Mouse (Mus musculus): ENCODE measurements around the gene 3110082J24Rik. TPM values are rescaled to one million over a fixed set of nuclear protein-coding genes. Genes with fewer than 3 reads are reported as not detected.

Gene 3110082J24Rik
- polyA plus RNA-seq, 1 experiment = 2.9 TPM

- TF ChIP-seq CTCF (IDR thresholded peaks at IDR 0.05; ENCODE audit: borderline replicate concordance, extremely low read depth, insufficient read depth, insufficient read length) (no peak), POLR2A (IDR thresholded peaks at IDR 0.05; ENCODE audit: borderline replicate concordance, extremely low read depth, insufficient read depth, insufficient read length, poor library complexity, severe bottlenecking) (no peak)
- DNase-seq (ENCODE audit: low read depth) = no peak
Measured at GRCm38 (mm10) chr5:30135711-30136231, 29.9 kb upstream of the 3110082J24Rik start.

- TF ChIP-seq CTCF (IDR thresholded peaks at IDR 0.05; ENCODE audit: borderline replicate concordance, extremely low read depth, insufficient read depth, insufficient read length) = no peak
- TF ChIP-seq POLR2A (IDR thresholded peaks at IDR 0.05; ENCODE audit: borderline replicate concordance, extremely low read depth, insufficient read depth, insufficient read length, poor library complexity, severe bottlenecking) = no peak
- DNase-seq (ENCODE audit: low read depth) = no peak
Measured at GRCm38 (mm10) chr5:30132173-30132572, 26.3 kb upstream of the 3110082J24Rik start.

GRCm38 (mm10) chr5:30131246-30131645 is 25.4 kb upstream of the 3110082J24Rik start:
- no peak for DNase-seq (ENCODE audit: low read depth)

GRCm38 (mm10) chr5:30128680-30129079 is 22.8 kb upstream of the 3110082J24Rik start:
- no peak for TF ChIP-seq POLR2A (IDR thresholded peaks at IDR 0.05; ENCODE audit: borderline replicate concordance, extremely low read depth, insufficient read depth, insufficient read length, poor library complexity, severe bottlenecking)
- no peak for TF ChIP-seq CTCF (IDR thresholded peaks at IDR 0.05; ENCODE audit: borderline replicate concordance, extremely low read depth, insufficient read depth, insufficient read length)
- DNase-seq (ENCODE audit: low read depth) = no peak

More at GRCm38 (mm10) chr5:30131246-30131645, 25.4 kb upstream of the 3110082J24Rik start:
- TF ChIP-seq POLR2A (IDR thresholded peaks at IDR 0.05; ENCODE audit: borderline replicate concordance, extremely low read depth, insufficient read depth, insufficient read length, poor library complexity, severe bottlenecking) (no peak), CTCF (IDR thresholded peaks at IDR 0.05; ENCODE audit: borderline replicate concordance, extremely low read depth, insufficient read depth, insufficient read length) (no peak)

- TF ChIP-seq CTCF (IDR thresholded peaks at IDR 0.05; ENCODE audit: borderline replicate concordance, extremely low read depth, insufficient read depth, insufficient read length) (no peak), POLR2A (IDR thresholded peaks at IDR 0.05; ENCODE audit: borderline replicate concordance, extremely low read depth, insufficient read depth, insufficient read length, poor library complexity, severe bottlenecking) (no peak)
- DNase-seq (ENCODE audit: low read depth) = no peak
Measured at GRCm38 (mm10) chr5:30127921-30128597, 22.2 kb upstream of the 3110082J24Rik start.

GRCm38 (mm10) chr5:30126756-30127155 is 20.9 kb upstream of the 3110082J24Rik start:
- no peak for DNase-seq (ENCODE audit: low read depth)
- TF ChIP-seq CTCF (IDR thresholded peaks at IDR 0.05; ENCODE audit: borderline replicate concordance, extremely low read depth, insufficient read depth, insufficient read length) (no peak), POLR2A (IDR thresholded peaks at IDR 0.05; ENCODE audit: borderline replicate concordance, extremely low read depth, insufficient read depth, insufficient read length, poor library complexity, severe bottlenecking) (no peak)

GRCm38 (mm10) chr5:30125587-30125986 is 19.7 kb upstream of the 3110082J24Rik start:
- TF ChIP-seq CTCF (IDR thresholded peaks at IDR 0.05; ENCODE audit: borderline replicate concordance, extremely low read depth, insufficient read depth, insufficient read length) (peak; percentile 74), POLR2A (IDR thresholded peaks at IDR 0.05; ENCODE audit: borderline replicate concordance, extremely low read depth, insufficient read depth, insufficient read length, poor library complexity, severe bottlenecking) (no peak)

GRCm38 (mm10) chr5:30122481-30122880 is 16.6 kb upstream of the 3110082J24Rik start:
- DNase-seq (ENCODE audit: low read depth) = no peak
- TF ChIP-seq POLR2A (IDR thresholded peaks at IDR 0.05; ENCODE audit: borderline replicate concordance, extremely low read depth, insufficient read depth, insufficient read length, poor library complexity, severe bottlenecking) = no peak
- TF ChIP-seq CTCF (IDR thresholded peaks at IDR 0.05; ENCODE audit: borderline replicate concordance, extremely low read depth, insufficient read depth, insufficient read length) = no peak

More at GRCm38 (mm10) chr5:30125587-30125986, 19.7 kb upstream of the 3110082J24Rik start:
- DNase-seq (ENCODE audit: low read depth) = peak; percentile 74

- no peak for DNase-seq (ENCODE audit: low read depth)
- TF ChIP-seq CTCF (IDR thresholded peaks at IDR 0.05; ENCODE audit: borderline replicate concordance, extremely low read depth, insufficient read depth, insufficient read length) = no peak
Measured at GRCm38 (mm10) chr5:30120106-30120505, 14.2 kb upstream of the 3110082J24Rik start.

GRCm38 (mm10) chr5:30119163-30119562 is 13.3 kb upstream of the 3110082J24Rik start:
- no peak for TF ChIP-seq CTCF (IDR thresholded peaks at IDR 0.05; ENCODE audit: borderline replicate concordance, extremely low read depth, insufficient read depth, insufficient read length)
- no peak for TF ChIP-seq POLR2A (IDR thresholded peaks at IDR 0.05; ENCODE audit: borderline replicate concordance, extremely low read depth, insufficient read depth, insufficient read length, poor library complexity, severe bottlenecking)
- no peak for DNase-seq (ENCODE audit: low read depth)

GRCm38 (mm10) chr5:30118018-30118417 is 12.1 kb upstream of the 3110082J24Rik start:
- TF ChIP-seq CTCF (IDR thresholded peaks at IDR 0.05; ENCODE audit: borderline replicate concordance, extremely low read depth, insufficient read depth, insufficient read length) (no peak), POLR2A (IDR thresholded peaks at IDR 0.05; ENCODE audit: borderline replicate concordance, extremely low read depth, insufficient read depth, insufficient read length, poor library complexity, severe bottlenecking) (no peak)
- DNase-seq (ENCODE audit: low read depth) = no peak

GRCm38 (mm10) chr5:30115718-30116117 is 9.8 kb upstream of the 3110082J24Rik start:
- TF ChIP-seq CTCF (IDR thresholded peaks at IDR 0.05; ENCODE audit: borderline replicate concordance, extremely low read depth, insufficient read depth, insufficient read length) (peak; percentile 37; the same call in 1 of the 2 replicates), POLR2A (IDR thresholded peaks at IDR 0.05; ENCODE audit: borderline replicate concordance, extremely low read depth, insufficient read depth, insufficient read length, poor library complexity, severe bottlenecking) (no peak)
- DNase-seq (ENCODE audit: low read depth) = peak; percentile 25

Data from brain, embryonic 14.5 days (tissue).